Mouse (Mus musculus) hindbrain, embryonic 11.5 days (tissue): ENCODE results near the gene Hk1. TPM values are rescaled to one million over a fixed set of nuclear protein-coding genes. Genes with fewer than 3 reads are reported as not detected.

Experiments used
- ATAC-seq: fragments of 200-750 bp; cut with Nextera tagmentation; 2 replicates; pipeline ENCODE4 v1.8.0; 2017; ENCODE audit warnings: mild to moderate bottlenecking, moderate TSS enrichment, moderate library complexity; ENCODE audit not compliant: low FRiP score
- DNase-seq: peaks from one replicate; pipeline ENCODE4 v3.0.0-alpha.2; 2015; ENCODE audit warnings: low spot score
- H3K27ac ChIP-seq: fragments of 300-500 bp; sonication (generic); 2 replicates; pipeline ENCODE4 v1.5.1; 2014; ENCODE audit warnings: mild to moderate bottlenecking, low read depth, low read length
- H3K27me3 ChIP-seq: fragments of 300-500 bp; sonication (generic); 2 replicates; pipeline ENCODE4 v1.6.1; 2014; ENCODE audit warnings: mild to moderate bottlenecking, low read length, moderate library complexity, mixed read lengths; ENCODE audit not compliant: control insufficient read depth, insufficient read depth
- H3K36me3 ChIP-seq: fragments of 300-500 bp; sonication (generic); 2 replicates; pipeline ENCODE4 v1.6.1; 2014; ENCODE audit warnings: mild to moderate bottlenecking, low read length, moderate library complexity, mixed read lengths; ENCODE audit not compliant: control insufficient read depth, insufficient read depth
- H3K4me1 ChIP-seq: fragments of 300-500 bp; sonication (generic); replicated peaks from 2 replicates; pipeline ENCODE4 v1.6.1; 2014; ENCODE audit warnings: low read length, mixed read lengths; ENCODE audit not compliant: control insufficient read depth, insufficient read depth
- H3K4me2 ChIP-seq: fragments of 300-500 bp; sonication (generic); replicated peaks from 2 replicates; pipeline ENCODE4 v1.6.1; 2014; ENCODE audit warnings: mild to moderate bottlenecking, low read depth, low read length
- H3K4me3 ChIP-seq: fragments of 300-500 bp; sonication (generic); 2 replicates; pipeline ENCODE4 v1.5.1; 2014; ENCODE audit warnings: low read depth, low read length
- H3K9ac ChIP-seq: fragments of 300-500 bp; sonication (generic); 2 replicates; pipeline ENCODE4 v1.6.1; 2014; ENCODE audit warnings: low read depth, low read length
- H3K9me3 ChIP-seq: fragments of 300-500 bp; sonication (generic); 2 replicates; pipeline ENCODE4 v1.6.1; 2016; ENCODE audit warnings: low read length; ENCODE audit not compliant: control insufficient read depth
- WGBS: fragments of 180-500 bp; shearing (Covaris S2); extraction: QIAGEN DNeasy Blood & Tissue Kit; methylation state at CpG from one replicate; pipeline ENCODE4 v1.1.7; 2014; 5-methylcytosine and 5-hydroxymethylcytosine counted together
- polyA plus RNA-seq: library from polyadenylated mRNA; unstranded; fragments of >200 nt; fragmentation: Nextera tagmentation; extraction: Ambion mirVana; gene quantifications from 2 replicates; pipeline ENCODE4 v1.2.1, GENCODE M21; 2014

Hk1 gene
- polyA plus RNA-seq, 1 experiment from 2014 or later = 18.2 TPM

- H3K4me3 ChIP-seq = no peak overlapping the region
- no peaks in the 10 kb centered on the region for H3K4me1 ChIP-seq
- 52% methylated on average over 9 of the region's 9 CpGs for WGBS
- ATAC-seq (no peak), DNase-seq (no peak)
- H3K36me3 ChIP-seq = 0 out of 2 replicates have a peak, but pooled peaks cover 5% of the 10 kb centered on the region
- H3K27me3 ChIP-seq = no peaks in the 10 kb centered on the region
- H3K4me2 ChIP-seq = no peak overlapping the region
- H3K27ac ChIP-seq = no peak overlapping the region
- H3K9ac ChIP-seq = no peak overlapping the region
- no peaks in the 10 kb centered on the region; the same call in 1 of the 2 replicates for H3K9me3 ChIP-seq
Measured at GRCm38 (mm10) chr10:62282782-62283181, 96.9 kb downstream of the Hk1 start.

GRCm38 (mm10) chr10:62279671-62280070, 100.0 kb downstream of the Hk1 start:
- WGBS = 96% methylated on average over 4 of the region's 4 CpGs

GRCm38 (mm10) chr10:62279066-62279465, 100.6 kb downstream of the Hk1 start:
- Histone ChIP-seq H3K4me2 (no peak overlapping the region), H3K9ac (no peak overlapping the region), H3K4me1 (no peaks in the 10 kb centered on the region), H3K4me3 (no peak overlapping the region), H3K9me3 (no peaks in the 10 kb centered on the region; the same call in 1 of the 2 replicates), H3K36me3 (0 out of 2 replicates have a peak, but pooled peaks cover 5% of the 10 kb centered on the region), H3K27ac (no peak overlapping the region), H3K27me3 (no peaks in the 10 kb centered on the region)
- ATAC-seq (no peak), DNase-seq (no peak)
- 78% methylated on average over 3 of the region's 3 CpGs for WGBS

More at GRCm38 (mm10) chr10:62279671-62280070, 100.0 kb downstream of the Hk1 start:
- H3K4me2 ChIP-seq = no peak overlapping the region
- H3K27me3 ChIP-seq = no peaks in the 10 kb centered on the region
- H3K36me3 ChIP-seq = 0 out of 2 replicates have a peak, but pooled peaks cover 5% of the 10 kb centered on the region
- no peaks in the 10 kb centered on the region for H3K4me1 ChIP-seq
- no peak overlapping the region for H3K27ac ChIP-seq
- no peak for DNase-seq
- H3K9ac ChIP-seq = no peak overlapping the region
- no peak for ATAC-seq
- H3K4me3 ChIP-seq = no peak overlapping the region
- H3K9me3 ChIP-seq = no peaks in the 10 kb centered on the region; the same call in 1 of the 2 replicates

GRCm38 (mm10) chr10:62277499-62278293, 102.0 kb downstream of the Hk1 start:
- 92% methylated on average over 17 of the region's 19 CpGs for WGBS

GRCm38 (mm10) chr10:62275235-62275634, 104.5 kb downstream of the Hk1 start:
- no peak overlapping the region for H3K9ac ChIP-seq
- ATAC-seq (no peak), DNase-seq (peak; percentile 87)
- no peak overlapping the region for H3K4me3 ChIP-seq
- no peaks in the 10 kb centered on the region for H3K4me1 ChIP-seq
- H3K4me2 ChIP-seq = no peak overlapping the region
- 35% methylated on average over 4 of the region's 4 CpGs for WGBS
- no peak overlapping the region for H3K27ac ChIP-seq
- no peaks in the 10 kb centered on the region; the same call in 1 of the 2 replicates for H3K9me3 ChIP-seq
- no peaks in the 10 kb centered on the region for H3K27me3 ChIP-seq
- H3K36me3 ChIP-seq = 0 out of 2 replicates have a peak, but pooled peaks cover 3% of the 10 kb centered on the region

More at GRCm38 (mm10) chr10:62277499-62278293, 102.0 kb downstream of the Hk1 start:
- H3K4me2 ChIP-seq = no peak overlapping the region
- no peak overlapping the region for H3K27ac ChIP-seq
- H3K36me3 ChIP-seq = 0 out of 2 replicates have a peak, but pooled peaks cover 5% of the 10 kb centered on the region
- no peak overlapping the region for H3K4me3 ChIP-seq
- no peak for DNase-seq
- no peaks in the 10 kb centered on the region for H3K4me1 ChIP-seq
- ATAC-seq = no peak
- H3K9me3 ChIP-seq = no peaks in the 10 kb centered on the region; the same call in 1 of the 2 replicates
- H3K27me3 ChIP-seq = no peaks in the 10 kb centered on the region
- H3K9ac ChIP-seq = no peak overlapping the region

GRCm38 (mm10) chr10:62269278-62269677, 110.4 kb downstream of the Hk1 start:
- H3K4me1 ChIP-seq = no peaks in the 10 kb centered on the region

GRCm38 (mm10) chr10:62264299-62264698, 115.4 kb downstream of the Hk1 start:
- no peak overlapping the region for H3K9ac ChIP-seq
- no peaks in the 10 kb centered on the region for H3K36me3 ChIP-seq
- H3K4me1 ChIP-seq = no peaks in the 10 kb centered on the region
- DNase-seq (no peak), ATAC-seq (no peak)
- H3K27ac ChIP-seq = no peak overlapping the region
- WGBS = 86% methylated on average over 2 of the region's 2 CpGs
- no peaks in the 10 kb centered on the region for H3K9me3 ChIP-seq
- H3K4me2 ChIP-seq = no peak overlapping the region
- H3K27me3 ChIP-seq = no peaks in the 10 kb centered on the region
- H3K4me3 ChIP-seq = no peak overlapping the region

More at GRCm38 (mm10) chr10:62269278-62269677, 110.4 kb downstream of the Hk1 start:
- H3K36me3 ChIP-seq = no peaks in the 10 kb centered on the region
- ATAC-seq = no peak
- H3K4me2 ChIP-seq = no peak overlapping the region
- no peaks in the 10 kb centered on the region for H3K9me3 ChIP-seq
- H3K27ac ChIP-seq = no peak overlapping the region
- no peak overlapping the region for H3K4me3 ChIP-seq
- no peak for DNase-seq
- no peaks in the 10 kb centered on the region for H3K27me3 ChIP-seq
- no peak overlapping the region for H3K9ac ChIP-seq
- 82% methylated on average over 15 of the region's 16 CpGs for WGBS

- peak; percentile 92 for DNase-seq
Measured at GRCm38 (mm10) chr10:62261115-62261886, 118.4 kb downstream of the Hk1 start.

More at GRCm38 (mm10) chr10:62261115-62261886, 118.4 kb downstream of the Hk1 start:
- Histone ChIP-seq H3K4me2 (no peak overlapping the region), H3K4me3 (no peak overlapping the region), H3K27ac (no peak overlapping the region), H3K27me3 (no peaks in the 10 kb centered on the region), H3K4me1 (no peaks in the 10 kb centered on the region), H3K9ac (no peak overlapping the region), H3K36me3 (no peaks in the 10 kb centered on the region), H3K9me3 (no peaks in the 10 kb centered on the region)
- ATAC-seq = peak; percentile 79; the same call in 1 of the 2 replicates
- WGBS = 20% methylated on average over 18 of the region's 18 CpGs
